Mouse (Mus musculus): ENCODE results near the gene Abcb4.
"Not testable (repeated sequence)": the region's sequence is repeated elsewhere in the genome, so short reads cannot be mapped to it uniquely, and the experiment has no call there.

The Abcb4 gene

DNA sequence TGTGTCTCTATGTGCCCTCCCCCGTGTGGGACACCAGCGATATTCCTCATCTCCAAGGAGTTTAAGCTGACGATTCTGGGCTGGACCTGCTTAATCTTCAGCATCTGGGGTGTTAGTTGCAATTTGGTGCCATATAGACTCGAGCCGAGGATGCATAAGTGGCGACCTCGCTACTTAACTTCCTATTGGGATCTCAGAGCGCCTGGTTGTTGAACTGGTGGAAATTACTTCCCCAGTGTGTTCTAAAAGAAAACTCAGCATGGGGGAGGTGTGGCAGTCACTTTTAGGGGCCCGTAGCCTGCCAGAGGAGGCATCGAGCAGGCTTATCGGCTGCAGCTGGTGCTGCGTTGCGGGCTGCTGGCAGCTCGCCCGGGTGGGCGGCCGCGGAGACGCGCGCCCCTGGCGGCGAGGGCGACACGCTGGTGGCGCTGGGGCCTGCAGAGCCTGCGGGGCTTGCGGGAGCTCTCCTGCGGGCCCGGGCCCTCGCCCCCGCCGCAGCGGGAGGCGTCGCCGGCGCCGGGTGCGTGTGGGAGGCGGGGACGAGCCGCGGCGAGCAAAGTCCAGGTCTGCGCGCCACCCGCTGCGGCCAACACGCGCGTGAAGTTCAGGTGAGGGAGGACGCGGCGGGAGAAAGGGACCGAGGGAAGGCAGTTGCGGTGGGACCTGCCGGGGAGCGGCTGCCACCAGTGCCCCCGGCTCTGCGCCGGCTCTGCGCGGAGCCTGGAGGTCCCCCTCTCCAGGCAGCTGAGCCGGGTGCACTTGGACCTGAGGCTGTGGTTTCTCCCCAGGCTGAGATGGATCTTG is at the start of gene Abcb4:
Abcb4 (plus strand) TSS at position 418 of the 804 bp plus-strand sequence.
- peak; percentile 63 to 73 for DNase-seq

- DNase-seq: not testable (repeated sequence)
Measured at GRCm38 (mm10) chr5:8848607-8849575, 44.6 kb upstream of the Abcb4 start.

DNA sequence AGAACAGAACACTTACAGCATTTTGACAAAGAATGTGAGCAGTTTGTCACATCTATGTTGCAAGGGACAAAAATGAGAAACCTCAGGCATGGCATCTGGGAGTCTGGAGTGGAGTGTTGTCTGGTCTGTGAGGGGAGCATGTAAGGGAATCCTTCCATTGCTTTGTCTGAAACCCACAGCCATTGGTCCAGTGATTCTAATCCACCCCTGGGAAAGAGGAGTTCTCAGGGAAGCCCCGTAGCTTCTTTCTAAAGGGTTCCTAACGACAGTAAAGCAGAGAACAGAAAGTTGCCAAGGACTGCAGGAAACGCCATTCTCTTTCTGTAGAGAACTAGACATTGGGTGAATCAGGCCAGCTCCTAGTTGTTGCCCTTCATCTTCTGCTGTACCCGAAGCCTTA is 42.7 kb upstream of the Abcb4 start:
- no peak for DNase-seq

GRCm38 (mm10) chr5:8857201-8857600 is 36.3 kb upstream of the Abcb4 start:
- no peak for DNase-seq

DNA sequence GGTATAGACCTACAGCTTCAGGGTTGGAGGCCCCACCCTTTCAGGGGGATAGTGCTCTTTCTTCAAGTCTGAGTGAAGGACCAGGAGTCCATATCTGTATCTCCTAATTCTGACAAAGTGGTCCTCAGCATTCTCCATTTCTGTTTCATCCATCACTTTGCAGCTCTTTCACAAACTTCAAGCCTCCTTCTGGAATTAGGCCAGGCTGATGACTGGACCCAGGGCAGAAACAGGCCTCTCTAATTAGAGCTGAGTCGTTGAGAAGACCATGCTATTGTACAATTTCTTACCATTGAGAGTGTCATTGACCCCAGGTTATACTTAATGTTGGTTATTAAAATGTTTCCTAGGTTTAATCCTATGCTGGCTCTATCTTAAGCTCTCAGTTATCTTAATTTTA is 31.7 kb upstream of the Abcb4 start:
- DNase-seq: no peak

DNA sequence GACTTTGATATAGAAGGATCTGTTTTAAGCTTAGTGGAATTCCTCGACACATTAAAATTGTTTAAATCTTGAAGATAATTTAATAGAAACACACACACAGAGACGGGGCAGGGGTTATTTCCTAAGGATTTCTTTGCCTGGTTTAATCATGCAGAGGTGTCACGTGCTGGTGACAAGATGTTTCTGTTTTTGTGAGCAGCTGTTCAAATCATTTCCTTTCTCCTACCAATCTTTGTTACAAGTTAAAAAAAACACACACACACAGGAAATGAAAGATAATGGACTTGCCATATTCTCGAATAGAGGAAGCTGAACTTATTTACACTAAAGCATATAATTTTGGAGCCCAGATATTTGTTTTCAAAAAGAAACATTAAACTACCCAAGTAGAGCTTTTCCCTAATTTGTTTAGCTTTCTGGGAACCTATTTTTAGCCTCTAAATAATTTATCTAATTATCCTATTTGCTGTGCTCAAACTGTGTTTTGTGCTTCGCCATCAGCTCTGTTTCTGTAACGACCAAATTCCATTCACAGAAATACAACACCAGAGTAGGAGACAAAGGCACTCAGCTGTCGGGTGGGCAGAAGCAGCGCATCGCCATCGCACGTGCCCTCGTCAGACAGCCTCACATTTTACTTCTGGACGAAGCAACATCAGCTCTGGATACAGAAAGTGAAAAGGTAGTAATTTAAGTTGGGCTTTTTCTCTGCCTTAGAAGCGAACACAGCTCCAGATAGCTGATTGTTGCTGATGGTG is 29.8 kb upstream of the Abcb4 start:
- no peak for DNase-seq

DNA sequence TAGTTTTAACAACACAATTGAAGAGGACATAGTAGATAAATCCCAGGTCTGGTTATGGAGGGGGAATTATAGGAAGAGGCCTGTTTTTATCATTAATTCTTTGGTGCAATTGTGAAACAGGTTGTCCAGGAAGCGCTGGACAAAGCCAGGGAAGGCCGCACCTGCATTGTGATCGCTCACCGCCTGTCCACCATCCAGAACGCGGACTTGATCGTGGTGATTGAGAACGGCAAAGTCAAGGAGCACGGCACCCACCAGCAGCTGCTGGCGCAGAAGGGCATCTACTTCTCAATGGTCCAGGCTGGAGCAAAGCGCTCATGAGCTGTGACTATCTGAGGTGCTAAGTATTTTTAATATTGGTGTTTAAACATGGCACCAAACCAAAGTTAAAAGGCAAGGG is 27.9 kb upstream of the Abcb4 start:
- not testable (repeated sequence) for DNase-seq

- no peak for DNase-seq
Measured at GRCm38 (mm10) chr5:8866366-8866765, 27.2 kb upstream of the Abcb4 start.

- DNase-seq: peak in 1 of 2 experiments; percentile 16
Measured at GRCm38 (mm10) chr5:8868019-8868418, 25.5 kb upstream of the Abcb4 start.

GRCm38 (mm10) chr5:8872979-8873915 is 20.3 kb upstream of the Abcb4 start:
- no peak for DNase-seq

GRCm38 (mm10) chr5:8877086-8877485 is 16.4 kb upstream of the Abcb4 start:
- DNase-seq: no peak

DNA sequence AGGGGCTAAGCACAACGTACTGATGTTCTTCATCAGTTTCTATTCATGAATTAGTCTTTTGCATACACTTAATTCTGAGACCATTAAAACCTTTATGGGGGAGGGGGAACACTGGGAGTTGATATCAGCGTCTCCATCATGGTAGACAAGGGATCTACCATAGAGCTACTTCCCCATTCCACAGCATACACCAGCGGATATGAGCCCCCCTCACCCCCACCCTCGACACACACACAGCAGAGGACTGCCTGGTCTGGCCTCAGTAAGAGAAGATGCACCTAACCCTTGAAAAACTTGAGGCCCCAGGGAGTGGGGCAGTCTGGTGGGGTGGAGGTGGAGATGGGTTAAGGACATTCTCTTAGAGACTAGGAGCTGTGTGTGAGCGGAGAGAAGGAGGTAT is 15.7 kb upstream of the Abcb4 start:
- no peak for DNase-seq

DNA sequence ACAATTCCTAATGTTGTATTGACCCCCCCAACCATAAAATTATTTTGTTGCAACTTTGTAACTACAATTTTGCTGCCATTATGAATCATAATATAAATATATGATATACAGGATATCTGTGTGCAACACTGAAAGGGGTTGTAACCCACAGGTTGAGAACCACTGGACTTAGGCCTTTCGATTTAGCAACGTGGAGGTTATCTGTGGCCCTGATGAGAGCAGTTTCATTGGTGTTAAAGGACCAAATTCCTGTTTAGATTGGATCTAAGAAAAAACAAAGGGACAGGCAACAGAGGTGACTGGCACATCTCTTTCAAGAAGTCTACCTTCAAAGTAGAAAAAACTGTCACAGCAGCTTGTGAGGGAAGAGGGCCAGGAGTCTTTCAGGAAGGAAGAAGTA is 7.7 kb upstream of the Abcb4 start:
- no peak for DNase-seq

- DNase-seq: no peak
Measured at GRCm38 (mm10) chr5:8894104-8894425, 548 bp downstream of the Abcb4 start.

DNA sequence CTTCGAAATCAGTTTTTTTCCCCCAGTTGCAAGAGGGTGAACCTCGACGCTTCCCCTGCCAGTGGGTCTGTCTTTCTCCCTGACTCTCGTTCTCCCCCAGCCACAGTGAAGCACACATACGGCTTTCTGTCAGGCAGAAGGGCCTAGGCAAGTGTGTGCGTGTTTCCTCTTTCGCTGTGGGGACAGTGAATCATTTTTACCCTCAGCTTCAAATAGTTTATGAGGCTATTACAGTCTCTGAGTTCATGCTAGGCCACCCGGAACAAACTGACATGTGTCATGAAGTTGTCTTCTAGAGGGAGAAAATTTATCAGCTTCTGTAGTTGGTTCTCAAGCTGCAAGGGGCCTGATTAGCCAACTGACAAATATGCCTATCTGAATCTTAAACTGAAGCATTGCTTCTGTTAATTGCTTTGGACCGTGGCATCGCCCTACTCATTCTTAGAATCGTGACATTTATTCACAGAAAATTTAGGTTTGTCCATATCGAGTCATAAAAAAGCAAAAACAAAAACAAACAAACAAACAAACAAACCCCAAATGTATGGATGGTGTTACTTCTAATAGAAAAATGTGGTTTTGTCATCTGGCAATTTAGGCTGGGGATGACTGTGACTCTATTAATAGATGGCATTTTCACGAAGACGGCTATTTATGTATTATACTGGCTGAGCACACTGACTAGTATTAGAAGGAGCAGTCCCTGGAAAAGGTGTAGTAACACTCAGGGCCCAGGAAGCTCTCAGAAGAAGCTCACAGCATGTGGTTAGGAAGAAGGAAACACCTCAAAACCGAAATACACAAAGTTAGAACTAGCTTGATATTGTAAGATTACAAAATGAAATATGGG is 1.3 kb downstream of the Abcb4 start:
- DNase-seq: no peak

- no peak for DNase-seq
Measured at GRCm38 (mm10) chr5:8896198-8896597, 2.7 kb downstream of the Abcb4 start.

GRCm38 (mm10) chr5:8898246-8898645 is 4.7 kb downstream of the Abcb4 start:
- no peak for DNase-seq

GRCm38 (mm10) chr5:8901001-8901400 is 7.5 kb downstream of the Abcb4 start:
- DNase-seq: no peak

- DNase-seq: no peak
Measured at GRCm38 (mm10) chr5:8902141-8902817, 8.8 kb downstream of the Abcb4 start.

DNA sequence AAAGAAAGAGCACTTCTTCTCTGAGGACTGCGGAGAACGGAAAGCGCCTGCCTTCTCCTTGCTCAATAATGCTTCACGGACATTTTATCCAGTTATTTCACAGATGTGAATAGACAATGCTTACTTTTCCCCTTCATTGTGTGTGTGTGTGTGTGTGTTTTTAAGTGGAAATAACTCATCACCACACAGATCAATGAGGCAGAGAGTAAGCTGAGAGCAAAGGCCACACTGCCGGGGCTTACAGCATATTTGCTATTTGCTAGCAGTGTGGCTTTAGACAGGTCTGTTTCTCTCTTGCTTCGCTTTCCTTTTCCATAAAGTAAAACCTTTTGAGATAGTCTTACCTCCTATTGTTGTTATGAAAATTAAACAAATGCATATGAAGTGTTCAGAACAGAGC is 11.0 kb downstream of the Abcb4 start:
- no peak for DNase-seq

Measured in cerebellum, postnatal 25 days (tissue).